Mouse (Mus musculus): ENCODE results near the gene Nectin3. TPM values are rescaled to one million over a fixed set of nuclear protein-coding genes. Genes with fewer than 3 reads are reported as not detected.
A peak's percentile ranks its signal among the peaks of the same experiment; 100 is the strongest.
"Not testable (repeated sequence)": the region's sequence is repeated elsewhere in the genome, so short reads cannot be mapped to it uniquely, and the experiment has no call there.

Gene Nectin3
- polyA plus RNA-seq, 1 experiment from 2014 or later = 61.1 TPM

DNA sequence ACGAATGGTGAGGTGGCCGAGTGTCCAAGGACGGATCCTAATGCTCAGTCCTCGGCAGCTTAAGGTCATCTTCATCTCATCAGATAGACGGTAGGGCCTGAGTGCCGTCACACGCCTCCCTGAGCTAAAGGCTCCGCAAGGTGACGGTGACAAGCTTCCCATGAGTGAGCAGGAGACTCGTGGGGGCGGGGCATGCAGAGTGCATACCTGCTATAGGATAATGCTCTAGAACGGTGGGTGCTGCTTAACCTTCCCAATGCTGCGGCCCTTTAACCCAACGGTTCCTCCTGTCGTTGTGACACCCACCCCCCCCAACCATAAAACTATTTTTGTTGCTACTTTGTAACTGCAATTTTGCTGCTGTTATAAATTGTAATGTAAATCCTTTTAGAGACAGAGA, 90.3 kb downstream of the Nectin3 start:
- no peak overlapping the region for H3K27ac ChIP-seq
- H3K9ac ChIP-seq = no peak overlapping the region
- H3K9me3 ChIP-seq = no peaks in the 10 kb centered on the region
- ATAC-seq (ENCODE audit: low FRiP score) = no peak
- H3K4me3 ChIP-seq (replicated peaks) = no peak overlapping the region
- no peaks in the 10 kb centered on the region for H3K27me3 ChIP-seq
- 92% methylated on average over 15 of the region's 15 CpGs for WGBS
- no peaks in the 10 kb centered on the region for H3K36me3 ChIP-seq (replicated peaks)
- H3K4me1 ChIP-seq = peaks cover 6% of the 10 kb centered on the region; the same call in 1 of the 2 replicates
- H3K4me2 ChIP-seq = no peak overlapping the region

DNA sequence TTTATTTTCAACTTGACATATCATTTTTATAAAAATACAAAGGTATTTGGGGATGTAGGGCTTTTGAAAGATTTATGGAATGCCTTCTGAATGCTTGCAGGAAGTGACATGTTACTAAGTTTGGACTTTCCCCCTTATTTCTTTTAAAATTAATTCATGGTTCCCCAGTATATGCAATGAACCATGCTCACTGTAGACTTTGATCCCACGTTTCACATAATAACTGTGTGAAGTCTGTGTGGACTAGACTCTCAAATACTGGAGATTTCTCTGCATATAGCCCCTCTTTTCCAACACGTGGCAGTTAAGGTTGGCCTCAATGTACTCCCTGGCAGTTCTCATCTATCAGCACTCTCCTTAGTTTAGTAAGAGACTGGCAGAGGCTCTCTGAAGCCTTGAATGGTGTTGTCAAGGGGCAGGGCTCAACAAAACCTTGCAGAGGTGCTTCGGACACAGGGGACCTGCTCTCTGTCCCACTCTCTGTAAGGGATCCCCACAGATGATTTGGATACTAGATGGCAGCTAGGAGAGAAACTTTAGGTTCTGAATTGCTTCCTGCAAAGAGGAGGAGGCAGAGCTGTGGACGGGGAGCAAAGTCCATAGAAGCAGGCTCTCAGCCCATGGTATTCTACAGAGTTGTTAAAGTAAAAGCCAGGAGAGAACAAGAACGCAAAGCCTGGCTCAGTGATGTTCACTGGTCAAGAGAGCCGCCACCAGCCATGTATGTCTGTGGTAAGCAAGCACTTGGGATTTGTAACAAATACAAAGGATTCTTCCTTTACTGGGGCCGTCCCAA, 91.3 kb downstream of the Nectin3 start:
- Histone ChIP-seq H3K27ac (no peak overlapping the region), H3K36me3 (replicated peaks) (peaks cover 6% of the 10 kb centered on the region; the same call in 1 of the 2 replicates), H3K9me3 (no peaks in the 10 kb centered on the region), H3K4me1 (peaks cover 6% of the 10 kb centered on the region; the same call in 1 of the 2 replicates), H3K4me2 (no peak overlapping the region), H3K4me3 (replicated peaks) (no peak overlapping the region), H3K9ac (no peak overlapping the region), H3K27me3 (no peaks in the 10 kb centered on the region)
- ATAC-seq (ENCODE audit: low FRiP score) = no peak
- WGBS = 91% methylated on average over 7 of the region's 7 CpGs

DNA sequence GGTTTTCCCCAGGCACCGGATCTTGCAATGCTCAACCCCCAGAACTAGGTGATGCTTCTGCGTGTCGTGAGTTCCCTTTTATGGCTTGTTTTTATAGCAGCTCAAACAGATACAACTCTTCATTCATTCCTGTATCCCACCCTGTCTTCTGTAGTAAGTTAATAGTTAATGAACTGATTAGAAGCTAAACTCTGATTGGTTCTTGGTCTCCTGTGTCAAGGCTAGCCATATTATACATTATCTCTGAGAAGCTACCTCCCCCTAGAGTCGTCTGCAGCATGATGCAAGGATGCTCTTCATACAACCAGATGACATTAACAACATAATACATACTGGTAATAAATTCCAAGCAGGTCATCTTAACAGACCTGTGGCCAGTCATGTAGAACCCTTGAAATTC, 100.4 kb downstream of the Nectin3 start:
- peaks cover 22% of the 10 kb centered on the region for H3K36me3 ChIP-seq (replicated peaks)
- WGBS = 92% methylated on average over 4 of the region's 4 CpGs
- no peak for ATAC-seq (ENCODE audit: low FRiP score)
- no peak overlapping the region for H3K4me3 ChIP-seq (replicated peaks)
- H3K4me2 ChIP-seq = no peak overlapping the region
- H3K9me3 ChIP-seq = no peaks in the 10 kb centered on the region
- no peaks in the 10 kb centered on the region for H3K27me3 ChIP-seq
- H3K4me1 ChIP-seq = no peaks in the 10 kb centered on the region
- H3K27ac ChIP-seq = no peak overlapping the region
- H3K9ac ChIP-seq = no peak overlapping the region

DNA sequence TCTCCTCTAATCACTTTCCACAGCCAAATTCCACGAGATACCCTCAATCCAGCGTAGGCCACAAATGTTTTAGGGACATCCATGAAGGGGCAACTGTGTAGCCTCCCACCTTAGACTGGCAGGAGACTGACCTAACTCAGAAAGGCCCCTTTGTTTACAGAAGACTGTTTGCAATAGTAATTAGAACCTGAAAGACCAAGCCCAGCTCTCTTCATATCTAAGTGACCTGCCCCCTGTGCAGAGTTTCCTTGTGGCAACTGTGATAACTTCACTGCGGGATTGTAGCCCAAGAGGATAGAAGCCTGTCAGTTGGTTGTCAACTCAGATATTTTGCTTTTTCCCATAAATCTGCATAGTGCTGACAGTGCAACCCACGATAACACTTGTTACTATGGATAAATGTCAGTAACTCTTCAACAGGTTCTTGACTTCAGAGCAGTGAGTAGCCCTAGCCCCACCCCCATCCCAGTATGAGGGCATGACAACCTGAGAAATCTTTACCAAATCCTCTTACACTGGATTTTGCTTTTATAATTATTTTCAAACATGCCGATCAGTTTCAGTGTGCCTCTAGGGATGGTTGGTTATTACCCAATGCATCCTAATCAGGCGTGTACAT, 108.8 kb downstream of the Nectin3 start:
- WGBS = 53% methylated on average over 6 of the region's 6 CpGs
- H3K9ac ChIP-seq = no peak overlapping the region
- peaks cover 22% of the 10 kb centered on the region for H3K4me1 ChIP-seq
- H3K4me3 ChIP-seq (replicated peaks) = no peak overlapping the region
- no peak overlapping the region for H3K4me2 ChIP-seq
- H3K36me3 ChIP-seq (replicated peaks) = peaks cover 3% of the 10 kb centered on the region; the same call in 1 of the 2 replicates
- H3K9me3 ChIP-seq = no peaks in the 10 kb centered on the region
- no peaks in the 10 kb centered on the region for H3K27me3 ChIP-seq
- H3K27ac ChIP-seq = 0 out of 2 replicates have a peak overlapping the region, but pooled peaks have one; percentile 31
- 0 out of 2 replicates have a peak, but pooled peaks have one; percentile 57 for ATAC-seq (ENCODE audit: low FRiP score)

DNA sequence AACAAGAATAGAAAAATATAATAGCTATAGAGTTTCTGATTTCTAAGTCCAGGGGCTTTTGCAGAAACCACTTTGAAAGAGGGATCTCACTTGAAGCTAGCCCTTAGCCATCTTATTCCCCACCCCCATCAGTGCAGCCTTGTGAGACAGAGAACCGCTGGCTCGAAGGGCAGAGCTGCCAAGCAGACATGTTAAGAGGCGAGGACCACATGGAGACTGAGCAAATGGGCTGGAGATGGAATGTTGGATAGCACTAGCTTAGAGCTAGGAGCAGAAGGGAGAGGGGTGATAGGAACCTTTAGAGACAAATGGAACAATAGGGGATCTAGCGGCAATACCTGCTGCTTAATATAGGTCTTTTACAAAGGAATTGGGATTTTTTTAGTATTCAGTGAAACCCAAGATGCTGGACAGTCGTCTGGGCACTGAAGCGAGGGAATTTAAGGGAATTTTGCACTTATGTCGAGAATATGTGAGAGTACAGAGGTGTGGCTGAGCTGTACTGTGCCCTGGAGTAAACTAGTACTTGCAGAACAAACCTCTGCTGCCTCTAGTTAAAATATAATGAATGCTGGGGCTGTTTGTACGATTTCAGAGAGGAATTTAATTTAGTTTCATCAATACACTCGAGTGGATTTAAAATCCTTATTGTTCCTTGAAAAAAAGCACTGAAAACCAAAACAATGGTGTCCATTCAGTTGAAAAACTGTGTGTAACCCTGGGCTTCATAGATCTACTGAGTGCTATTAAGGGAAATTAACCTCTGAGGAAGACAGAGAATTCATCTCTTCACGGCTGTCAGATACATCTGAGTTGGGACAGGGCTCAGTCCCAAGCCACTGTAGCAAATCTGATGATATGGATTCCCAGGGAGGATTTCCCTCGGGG, 109.6 kb downstream of the Nectin3 start:
- Histone ChIP-seq H3K4me3 (replicated peaks) (no peak overlapping the region), H3K4me2 (no peak overlapping the region; the same call in 1 of the 2 replicates), H3K9ac (no peak overlapping the region), H3K4me1 (peaks cover 22% of the 10 kb centered on the region), H3K36me3 (replicated peaks) (no peaks in the 10 kb centered on the region), H3K27ac (0 out of 2 replicates have a peak overlapping the region, but pooled peaks have one; percentile 31), H3K27me3 (no peaks in the 10 kb centered on the region), H3K9me3 (no peaks in the 10 kb centered on the region)
- 36% methylated on average over 11 of the region's 11 CpGs for WGBS
- 0 out of 2 replicates have a peak, but pooled peaks have one; percentile 51 for ATAC-seq (ENCODE audit: low FRiP score)

DNA sequence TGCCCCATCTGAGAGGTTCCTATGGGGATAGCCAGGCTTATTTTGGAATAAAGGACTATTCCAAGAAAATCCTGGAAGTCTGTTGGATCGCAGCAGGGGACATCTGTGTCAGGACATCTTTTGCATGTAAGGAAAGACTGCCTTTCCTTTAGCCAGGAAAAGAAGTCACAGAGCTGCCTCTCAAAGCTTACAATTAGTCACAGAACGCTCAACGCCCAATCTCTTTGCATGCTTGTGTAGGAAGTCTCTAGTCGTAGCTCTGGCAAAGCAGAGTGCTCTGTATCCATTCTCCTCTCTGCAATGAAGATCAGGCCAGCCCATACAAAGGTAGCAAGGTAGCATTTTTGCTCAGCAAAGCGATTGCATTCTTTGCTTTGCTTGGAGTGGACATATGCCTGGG, 114.0 kb downstream of the Nectin3 start:
- no peaks in the 10 kb centered on the region for H3K27me3 ChIP-seq
- ATAC-seq (ENCODE audit: low FRiP score) = no peak
- H3K9ac ChIP-seq = no peak overlapping the region
- WGBS = 85% methylated on average over 5 of the region's 5 CpGs
- H3K36me3 ChIP-seq (replicated peaks) = no peaks in the 10 kb centered on the region
- no peak overlapping the region for H3K4me3 ChIP-seq (replicated peaks)
- no peak overlapping the region for H3K4me2 ChIP-seq
- no peaks in the 10 kb centered on the region for H3K9me3 ChIP-seq
- H3K4me1 ChIP-seq = peaks cover 9% of the 10 kb centered on the region
- no peak overlapping the region for H3K27ac ChIP-seq

DNA sequence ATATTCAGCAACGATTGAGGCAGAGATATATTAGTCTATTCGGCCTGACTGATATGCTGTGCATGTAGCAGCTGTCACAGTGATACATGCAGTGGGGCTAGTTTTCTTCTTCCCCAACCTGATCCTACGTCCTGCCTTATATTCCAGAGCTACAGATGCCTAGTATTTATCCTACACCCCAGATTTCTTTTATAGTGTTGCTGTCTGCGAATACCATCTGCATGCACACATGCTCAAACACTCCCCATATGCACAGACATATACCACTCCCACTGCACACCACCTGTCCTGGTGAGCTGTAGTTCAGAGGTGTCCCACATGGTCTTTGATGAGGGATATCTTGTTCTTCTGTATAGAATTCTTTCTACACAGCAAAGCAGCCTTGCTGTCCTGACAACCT, 115.0 kb downstream of the Nectin3 start:
- Histone ChIP-seq H3K27ac (no peak overlapping the region), H3K36me3 (replicated peaks) (no peaks in the 10 kb centered on the region), H3K4me3 (replicated peaks) (no peak overlapping the region), H3K27me3 (no peaks in the 10 kb centered on the region), H3K9ac (no peak overlapping the region), H3K4me1 (no peaks in the 10 kb centered on the region; the same call in 1 of the 2 replicates), H3K4me2 (no peak overlapping the region), H3K9me3 (no peaks in the 10 kb centered on the region)
- no peak for ATAC-seq (ENCODE audit: low FRiP score)
- 88% methylated on average over 4 of the region's 4 CpGs for WGBS

DNA sequence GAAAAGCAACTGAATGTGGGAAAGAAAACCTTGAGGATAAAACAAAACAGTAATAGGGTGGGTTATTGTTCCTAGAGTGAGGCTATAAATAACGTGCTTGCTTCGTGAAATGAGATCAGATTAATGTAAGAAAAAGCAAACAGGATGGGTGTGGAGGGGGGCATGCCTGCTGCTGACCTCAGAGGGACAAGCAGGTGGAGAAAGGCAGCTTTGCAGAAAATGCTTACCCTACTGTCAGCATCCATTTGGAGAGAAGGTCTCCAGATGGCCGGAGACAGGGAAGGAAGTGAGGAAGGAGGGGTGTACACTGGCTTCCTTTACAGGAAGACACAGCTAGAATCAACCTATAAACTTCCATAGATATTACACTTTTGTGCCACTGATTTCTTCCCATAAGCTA, 121.8 kb downstream of the Nectin3 start:
- no peak for ATAC-seq (ENCODE audit: low FRiP score)
- no peaks in the 10 kb centered on the region for H3K36me3 ChIP-seq (replicated peaks)
- no peak overlapping the region for H3K4me2 ChIP-seq
- no peaks in the 10 kb centered on the region for H3K9me3 ChIP-seq
- no peak overlapping the region for H3K27ac ChIP-seq
- no peak overlapping the region for H3K4me3 ChIP-seq (replicated peaks)
- no peak overlapping the region for H3K9ac ChIP-seq
- H3K27me3 ChIP-seq = no peaks in the 10 kb centered on the region
- 83% methylated on average over 3 of the region's 3 CpGs for WGBS
- H3K4me1 ChIP-seq = no peaks in the 10 kb centered on the region

DNA sequence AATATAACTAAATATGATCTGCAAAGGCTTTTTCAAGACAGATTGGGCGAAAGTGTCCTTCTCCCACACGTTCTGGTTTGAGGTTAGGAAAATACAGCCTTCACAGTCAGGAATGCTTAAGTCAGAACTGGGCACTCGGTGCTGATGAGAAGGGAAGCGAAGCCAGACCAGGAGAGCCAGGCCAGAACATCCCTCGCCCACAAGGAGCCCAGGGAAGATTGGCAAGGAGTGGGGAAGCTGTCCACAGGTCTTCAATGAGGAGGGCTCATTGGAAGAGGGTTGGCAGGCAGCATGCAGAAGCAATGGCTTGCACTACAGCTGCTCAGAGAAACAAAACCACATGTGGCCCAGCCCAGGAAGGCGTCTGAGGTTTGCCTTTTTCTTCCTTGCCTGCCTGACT, 136.3 kb downstream of the Nectin3 start:
- no peak overlapping the region for H3K27ac ChIP-seq
- H3K4me2 ChIP-seq = no peak overlapping the region
- no peaks in the 10 kb centered on the region for H3K27me3 ChIP-seq
- no peaks in the 10 kb centered on the region for H3K36me3 ChIP-seq (replicated peaks)
- no peak overlapping the region for H3K4me3 ChIP-seq (replicated peaks)
- ATAC-seq (ENCODE audit: low FRiP score) = no peak
- H3K9ac ChIP-seq = no peak overlapping the region
- H3K9me3 ChIP-seq = no peaks in the 10 kb centered on the region
- H3K4me1 ChIP-seq = peaks cover 6% of the 10 kb centered on the region
- 70% methylated on average over 6 of the region's 6 CpGs for WGBS

DNA sequence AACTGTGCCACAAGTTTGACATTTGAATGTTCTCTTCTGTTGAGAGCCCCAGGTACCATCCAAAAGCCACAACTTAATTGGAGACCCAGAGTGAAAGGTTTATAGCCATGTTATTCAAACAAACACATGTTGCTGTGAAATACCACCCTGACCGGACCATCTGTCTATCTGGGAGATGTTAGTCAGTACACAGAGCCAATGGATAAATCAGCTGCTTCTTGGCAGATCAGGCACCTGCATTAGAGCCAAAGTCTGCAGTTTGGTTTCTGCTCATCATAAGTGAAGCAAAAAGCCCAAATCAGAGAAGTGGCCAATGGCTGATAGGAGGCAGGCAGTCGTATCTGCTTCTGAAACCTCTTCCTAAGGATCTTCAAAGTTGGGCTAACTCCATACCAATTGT, 140.7 kb downstream of the Nectin3 start:
- H3K27me3 ChIP-seq; H3K4me2 ChIP-seq; ATAC-seq (ENCODE audit: low FRiP score); H3K36me3 ChIP-seq (replicated peaks); H3K27ac ChIP-seq; H3K4me3 ChIP-seq (replicated peaks); H3K9me3 ChIP-seq; H3K9ac ChIP-seq; H3K4me1 ChIP-seq: not testable (repeated sequence)
- 86% methylated on average over 2 of the region's 2 CpGs for WGBS

DNA sequence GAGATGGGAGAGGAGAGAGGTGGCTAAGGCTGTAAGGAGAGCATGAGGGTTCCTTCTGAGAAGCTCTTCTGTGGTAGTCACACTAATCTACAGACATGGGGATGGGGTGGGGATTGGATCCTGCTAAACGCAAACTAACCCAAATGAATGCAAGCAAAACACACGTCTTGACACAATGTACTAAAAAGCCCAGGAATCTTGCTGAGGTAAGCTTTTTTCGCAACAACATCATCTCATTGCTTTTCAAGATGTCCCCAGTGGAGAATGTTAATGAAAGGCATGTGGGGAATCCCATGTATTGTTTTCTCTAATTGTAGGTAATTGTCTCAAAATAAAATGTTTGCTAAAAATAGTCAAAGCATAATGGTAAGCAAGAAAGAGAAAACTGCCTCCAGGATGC, 141.7 kb downstream of the Nectin3 start:
- no peaks in the 10 kb centered on the region for H3K36me3 ChIP-seq (replicated peaks)
- peaks cover under 1% of the 10 kb centered on the region; the same call in 1 of the 2 replicates for H3K4me1 ChIP-seq
- no peak for ATAC-seq (ENCODE audit: low FRiP score)
- H3K27me3 ChIP-seq = no peaks in the 10 kb centered on the region
- no peak overlapping the region for H3K4me3 ChIP-seq (replicated peaks)
- H3K9me3 ChIP-seq = no peaks in the 10 kb centered on the region
- no peak overlapping the region for H3K4me2 ChIP-seq
- no peak overlapping the region for H3K27ac ChIP-seq
- WGBS = 57% methylated on average over 3 of the region's 3 CpGs
- H3K9ac ChIP-seq = no peak overlapping the region
